Mouse (Mus musculus) kidney, embryonic 15.5 days (tissue): Measurements from ENCODE around the gene Actl10. TPM values are rescaled to one million over a fixed set of nuclear protein-coding genes. Genes with fewer than 3 reads are reported as not detected.

Experiments
- ATAC-seq: fragments of 200-750 bp; cut with Nextera tagmentation; replicated peaks from 2 replicates; pipeline ENCODE4 v1.8.0; 2017; ENCODE audit warnings: moderate TSS enrichment; ENCODE audit not compliant: low FRiP score
- H3K27ac ChIP-seq: fragments of 300-500 bp; sonication (generic); 2 replicates; pipeline ENCODE4 v1.5.1; 2015; ENCODE audit warnings: mild to moderate bottlenecking, inconsistent platforms
- H3K27me3 ChIP-seq: fragments of 300-500 bp; sonication (generic); 2 replicates; pipeline ENCODE4 v1.6.1; 2015; ENCODE audit warnings: inconsistent platforms
- H3K36me3 ChIP-seq: fragments of 300-500 bp; sonication (generic); 2 replicates; pipeline ENCODE4 v1.6.1; 2015; ENCODE audit warnings: inconsistent platforms
- H3K4me1 ChIP-seq: fragments of 300-500 bp; sonication (generic); 2 replicates; pipeline ENCODE4 v1.6.1; 2015; ENCODE audit warnings: inconsistent platforms
- H3K4me2 ChIP-seq: fragments of 300-500 bp; sonication (generic); 2 replicates; pipeline ENCODE4 v1.6.1; 2015; ENCODE audit warnings: moderate library complexity, mild to moderate bottlenecking, inconsistent platforms
- H3K4me3 ChIP-seq: fragments of 300-500 bp; sonication (generic); replicated peaks from 2 replicates; pipeline ENCODE4 v1.5.1; 2015; ENCODE audit warnings: mild to moderate bottlenecking, inconsistent platforms
- H3K9ac ChIP-seq: fragments of 300-500 bp; sonication (generic); 2 replicates; pipeline ENCODE4 v1.6.1; 2015; ENCODE audit warnings: mild to moderate bottlenecking, inconsistent platforms
- H3K9me3 ChIP-seq: fragments of 300-500 bp; sonication (generic); replicated peaks from 2 replicates; pipeline ENCODE4 v1.6.1; 2016; ENCODE audit warnings: inconsistent platforms
- WGBS: fragments of 180-500 bp; shearing (Covaris S2); methylation state at CpG from one replicate; pipeline ENCODE4 v1.1.7; 2015; ENCODE audit warnings: mixed read lengths; 5-methylcytosine and 5-hydroxymethylcytosine counted together
- polyA plus RNA-seq: library from polyadenylated mRNA; unstranded; fragments of >200 nt; fragmentation: Nextera tagmentation; extraction: Ambion mirVana; gene quantifications from 2 replicates; pipeline ENCODE4 v1.2.1, GENCODE M21; 2015

Gene Actl10
- 0.19 and 0.22 TPM in 2 replicates for polyA plus RNA-seq

DNA sequence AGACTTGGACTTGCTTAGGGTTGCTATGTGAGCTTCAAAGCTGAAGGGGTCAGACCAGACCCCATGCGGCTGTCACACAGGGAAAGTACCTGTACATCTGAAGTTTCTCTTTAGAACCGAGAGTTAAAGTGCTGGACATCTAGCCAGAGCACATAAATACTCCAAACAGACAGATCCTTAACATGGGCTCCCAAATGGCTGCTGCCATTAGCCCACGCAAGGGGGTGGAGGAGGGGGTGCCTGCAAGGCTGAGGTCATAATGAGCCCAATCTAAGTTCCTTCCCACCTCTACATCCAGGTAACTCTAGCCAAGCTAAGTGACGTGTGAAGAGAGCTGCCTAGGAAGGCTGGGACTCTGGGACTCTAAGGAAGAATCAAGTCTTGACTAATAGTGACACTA, at the start of gene Actl10:
TSS of gene Actl10 (plus strand) at position 301 of the 400 bp plus-strand sequence.
- Histone ChIP-seq H3K4me2 (peak within 1 kb of the TSS; percentile 52), H3K4me1 (peaks cover 26% of the 10 kb centered on the region), H3K36me3 (no peaks in the 10 kb centered on the region), H3K27me3 (peaks cover 35% of the 10 kb centered on the region), H3K4me3 (peak within 1 kb of the TSS; percentile 13), H3K9me3 (no peaks in the 10 kb centered on the region), H3K9ac (no peak within 1 kb of the TSS), H3K27ac (no peak within 1 kb of the TSS)
- 68% methylated on average over 4 of the region's 4 CpGs for WGBS
- ATAC-seq = no peak

DNA sequence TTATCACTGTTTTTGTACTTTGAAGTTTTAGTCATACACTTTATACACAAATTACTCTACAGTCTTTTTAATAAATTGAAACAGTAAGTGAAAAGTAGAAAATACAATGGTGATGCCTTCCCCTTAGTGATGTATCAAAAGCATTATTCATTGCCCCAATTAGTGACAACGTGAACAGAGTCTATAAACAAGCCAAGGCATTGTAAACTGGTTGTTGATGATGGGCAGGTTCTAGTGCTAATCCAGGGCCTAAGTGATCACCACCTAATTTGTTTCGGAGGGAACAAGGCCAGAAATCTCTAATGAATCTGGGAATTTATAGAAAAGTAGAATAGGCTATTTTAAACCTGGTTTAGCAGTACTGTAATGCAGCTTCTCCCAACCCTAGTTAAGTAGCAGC, 44.5 kb upstream of the Actl10 start:
- ATAC-seq = no peak
- Histone ChIP-seq H3K4me3 (no peak overlapping the region), H3K36me3 (peaks cover 69% of the 10 kb centered on the region), H3K9ac (no peak overlapping the region), H3K4me2 (no peak overlapping the region), H3K9me3 (no peaks in the 10 kb centered on the region), H3K4me1 (no peaks in the 10 kb centered on the region), H3K27ac (no peak overlapping the region), H3K27me3 (no peaks in the 10 kb centered on the region)
- WGBS = 56% methylated on average over 2 of the region's 2 CpGs

DNA sequence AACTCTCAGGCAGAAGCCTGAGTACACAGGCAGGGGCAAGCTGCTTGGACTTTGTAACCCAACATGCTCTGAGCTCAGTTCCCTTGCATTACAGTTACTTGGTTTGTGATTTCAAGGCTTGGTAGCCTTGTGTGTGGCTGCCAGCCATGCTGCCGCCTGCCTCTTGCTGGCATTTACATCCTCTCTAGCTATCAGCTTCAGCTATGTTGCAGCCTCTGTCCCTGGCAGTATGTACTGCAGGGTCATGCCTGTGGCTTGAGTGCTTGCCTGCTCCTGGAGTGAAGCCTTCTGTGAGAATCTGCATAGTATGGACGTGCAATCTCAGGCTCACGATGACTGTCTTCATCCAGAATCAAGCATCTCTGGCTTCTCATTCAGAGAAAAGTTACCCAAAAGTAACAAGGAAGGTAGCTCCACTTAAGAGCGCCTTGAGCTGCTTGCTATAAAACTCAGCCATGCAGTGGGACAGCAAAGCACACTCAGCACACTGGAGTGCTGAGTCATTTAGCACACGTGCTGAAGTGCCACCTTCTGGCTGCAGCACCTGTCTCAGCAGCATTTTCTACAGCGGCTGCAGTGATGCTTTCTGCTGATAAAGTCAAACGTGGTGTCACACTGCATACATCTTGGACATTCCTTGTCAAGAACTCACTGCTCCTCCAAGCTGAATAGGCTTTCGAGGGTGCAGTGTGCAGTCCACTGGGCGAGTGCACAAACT, 43.9 kb upstream of the Actl10 start:
- Histone ChIP-seq H3K27ac (peak overlapping the region; percentile 15; the same call in 1 of the 2 replicates), H3K4me3 (no peak overlapping the region), H3K36me3 (peaks cover 75% of the 10 kb centered on the region), H3K9ac (no peak overlapping the region), H3K4me2 (no peak overlapping the region), H3K9me3 (no peaks in the 10 kb centered on the region), H3K4me1 (no peaks in the 10 kb centered on the region), H3K27me3 (no peaks in the 10 kb centered on the region)
- ATAC-seq = no peak
- WGBS = 69% methylated on average over 9 of the region's 9 CpGs

DNA sequence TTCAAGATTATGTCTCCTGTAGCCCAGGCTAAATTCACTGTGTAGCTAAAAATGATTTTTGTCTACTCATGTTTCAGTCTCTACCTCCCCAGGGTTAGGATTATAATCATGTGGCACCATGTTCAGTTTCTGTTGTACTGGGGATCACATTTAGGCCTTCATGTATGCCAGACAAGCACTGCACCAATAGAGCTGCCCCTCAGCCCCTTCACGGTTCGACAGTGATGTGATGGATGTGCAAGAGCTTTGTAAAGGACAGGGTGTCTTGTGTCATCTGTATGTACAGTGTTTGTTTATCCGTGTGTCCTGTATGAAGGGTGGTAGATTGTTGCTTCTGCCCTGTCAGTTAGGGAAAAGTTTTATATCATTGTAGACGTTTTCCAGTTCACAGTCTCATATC, 43.1 kb upstream of the Actl10 start:
- ATAC-seq = no peak
- Histone ChIP-seq H3K4me3 (no peak overlapping the region), H3K27me3 (no peaks in the 10 kb centered on the region), H3K27ac (no peak overlapping the region), H3K9me3 (no peaks in the 10 kb centered on the region), H3K4me2 (no peak overlapping the region), H3K9ac (no peak overlapping the region), H3K36me3 (peaks cover 74% of the 10 kb centered on the region), H3K4me1 (no peaks in the 10 kb centered on the region)
- WGBS = 82% methylated on average over 4 of the region's 4 CpGs

DNA sequence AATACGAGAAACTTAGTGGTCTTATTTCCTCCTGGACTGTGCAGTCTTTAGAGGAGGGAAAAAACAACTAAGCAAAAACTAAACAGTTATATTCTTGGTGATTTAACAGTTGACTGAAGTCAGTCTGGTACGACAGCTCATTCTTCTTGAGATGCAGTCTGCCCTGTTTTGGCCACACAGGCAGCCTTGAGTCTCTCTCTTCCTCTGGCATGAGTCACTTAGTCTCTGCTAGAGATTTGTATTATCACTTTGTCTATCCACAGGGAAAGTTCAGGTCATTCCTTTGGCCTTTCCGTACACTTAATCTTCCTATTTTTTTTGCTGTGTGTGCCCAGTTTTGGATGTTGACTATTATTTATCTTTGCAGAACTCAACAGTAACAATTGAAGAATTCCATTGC, 41.4 kb upstream of the Actl10 start:
- no peaks in the 10 kb centered on the region for H3K4me1 ChIP-seq
- no peak overlapping the region for H3K4me3 ChIP-seq
- WGBS = 92% methylated on average over 3 of the region's 3 CpGs
- ATAC-seq = no peak
- no peaks in the 10 kb centered on the region for H3K9me3 ChIP-seq
- no peaks in the 10 kb centered on the region for H3K27me3 ChIP-seq
- no peak overlapping the region for H3K27ac ChIP-seq
- H3K9ac ChIP-seq = no peak overlapping the region
- no peak overlapping the region for H3K4me2 ChIP-seq
- peaks cover 65% of the 10 kb centered on the region for H3K36me3 ChIP-seq

DNA sequence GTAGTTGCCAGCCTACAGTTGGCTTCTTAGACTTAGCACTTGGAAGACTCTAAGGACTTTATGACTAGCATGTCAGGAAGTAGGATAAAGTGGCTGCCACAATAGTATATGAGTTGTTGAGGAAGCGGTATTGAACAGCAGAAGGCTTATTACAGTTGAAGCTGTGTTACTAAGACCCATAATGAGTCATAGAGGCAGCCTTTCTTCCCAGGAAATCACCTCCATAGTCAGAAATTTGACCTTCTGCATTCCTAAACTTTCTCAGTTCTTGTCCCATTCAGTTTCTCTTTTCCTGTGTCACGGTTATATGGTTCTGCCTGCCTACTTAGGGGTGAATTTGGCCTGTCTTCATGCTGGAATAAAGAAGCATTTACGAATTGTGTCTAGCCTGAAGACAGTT, 34.6 kb upstream of the Actl10 start:
- 76% methylated on average over 3 of the region's 3 CpGs for WGBS
- no peaks in the 10 kb centered on the region for H3K9me3 ChIP-seq

DNA sequence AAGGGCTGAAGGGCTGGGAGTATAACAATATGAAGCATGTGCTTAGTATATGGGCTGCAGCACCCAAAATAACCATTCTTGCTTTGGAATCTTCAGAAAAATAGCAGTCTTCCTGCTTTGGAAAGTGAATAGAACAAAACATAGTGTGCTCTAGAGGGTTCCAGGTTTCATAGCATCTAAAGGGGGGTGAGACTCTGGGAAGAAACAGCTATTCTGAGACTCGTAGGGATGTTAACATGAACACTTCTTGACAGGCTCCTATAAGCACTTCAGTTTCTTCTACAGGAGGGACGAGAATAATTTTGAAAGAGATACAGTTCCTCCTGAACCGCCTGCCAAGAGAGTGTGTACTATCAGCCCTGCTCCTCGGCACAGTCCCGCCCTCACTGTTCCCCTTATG, 34.2 kb upstream of the Actl10 start:
- H3K4me1 ChIP-seq = no peaks in the 10 kb centered on the region
- no peak for ATAC-seq
- no peak overlapping the region for H3K4me2 ChIP-seq
- no peak overlapping the region for H3K9ac ChIP-seq
- WGBS = 97% methylated on average over 5 of the region's 5 CpGs
- no peaks in the 10 kb centered on the region for H3K27me3 ChIP-seq
- peaks cover 57% of the 10 kb centered on the region for H3K36me3 ChIP-seq
- no peak overlapping the region for H3K4me3 ChIP-seq
- H3K9me3 ChIP-seq = no peaks in the 10 kb centered on the region
- H3K27ac ChIP-seq = no peak overlapping the region

More for the DNA sequence above, 34.6 kb upstream of the Actl10 start:
- H3K4me1 ChIP-seq = no peaks in the 10 kb centered on the region
- no peak overlapping the region for H3K4me2 ChIP-seq
- ATAC-seq = no peak
- no peaks in the 10 kb centered on the region for H3K27me3 ChIP-seq
- no peak overlapping the region for H3K4me3 ChIP-seq
- peaks cover 60% of the 10 kb centered on the region for H3K36me3 ChIP-seq
- H3K27ac ChIP-seq = no peak overlapping the region
- H3K9ac ChIP-seq = no peak overlapping the region

DNA sequence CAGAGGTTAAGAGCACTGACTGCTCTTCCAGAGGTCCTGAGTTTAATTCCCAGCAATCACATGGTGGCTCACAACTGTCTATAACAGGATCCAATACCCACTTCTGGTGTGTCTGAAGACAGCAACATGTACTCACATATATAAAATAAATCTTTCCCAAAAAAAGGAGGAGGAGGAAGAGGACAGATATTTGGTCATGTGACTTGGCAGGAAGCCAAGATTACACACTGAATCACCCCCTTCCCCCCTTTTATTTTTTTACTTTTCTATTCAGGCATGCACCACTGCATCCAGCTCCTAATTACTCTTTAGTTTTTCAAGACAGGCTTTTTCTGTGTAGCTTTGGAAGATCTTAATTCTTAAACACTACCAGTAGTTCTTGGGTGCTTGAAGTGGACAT, 30.1 kb upstream of the Actl10 start:
- no peak overlapping the region for H3K4me3 ChIP-seq
- no peaks in the 10 kb centered on the region for H3K9me3 ChIP-seq
- H3K4me2 ChIP-seq = no peak overlapping the region
- no peak overlapping the region for H3K9ac ChIP-seq
- peaks cover 75% of the 10 kb centered on the region for H3K36me3 ChIP-seq
- no peak for ATAC-seq
- H3K27me3 ChIP-seq = no peaks in the 10 kb centered on the region
- no peak overlapping the region for H3K27ac ChIP-seq
- no peaks in the 10 kb centered on the region for H3K4me1 ChIP-seq

DNA sequence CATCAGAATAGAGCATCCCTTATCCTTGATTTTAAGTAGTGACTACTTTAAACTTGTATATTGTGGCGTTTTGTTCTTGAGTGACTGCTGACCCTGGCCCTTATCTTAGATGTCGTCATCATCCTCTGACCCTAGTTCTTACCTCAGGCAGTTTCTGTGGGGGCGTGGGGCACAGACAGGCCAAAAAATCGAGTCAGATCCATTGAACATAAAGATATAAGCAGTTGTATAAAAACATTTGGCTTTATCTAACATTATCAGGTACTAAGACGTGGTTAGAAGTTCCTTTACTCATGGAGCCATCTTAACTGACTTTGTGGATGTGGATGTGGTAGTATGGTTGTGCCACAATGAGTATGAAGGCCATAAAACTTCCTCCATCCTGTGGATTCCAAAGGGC, 29.2 kb upstream of the Actl10 start:
- Histone ChIP-seq H3K36me3 (peaks cover 75% of the 10 kb centered on the region), H3K9ac (no peak overlapping the region), H3K4me1 (no peaks in the 10 kb centered on the region), H3K27ac (no peak overlapping the region), H3K27me3 (no peaks in the 10 kb centered on the region), H3K4me3 (no peak overlapping the region), H3K4me2 (no peak overlapping the region), H3K9me3 (no peaks in the 10 kb centered on the region)
- WGBS = 89% methylated on average over 5 of the region's 5 CpGs
- ATAC-seq = no peak

DNA sequence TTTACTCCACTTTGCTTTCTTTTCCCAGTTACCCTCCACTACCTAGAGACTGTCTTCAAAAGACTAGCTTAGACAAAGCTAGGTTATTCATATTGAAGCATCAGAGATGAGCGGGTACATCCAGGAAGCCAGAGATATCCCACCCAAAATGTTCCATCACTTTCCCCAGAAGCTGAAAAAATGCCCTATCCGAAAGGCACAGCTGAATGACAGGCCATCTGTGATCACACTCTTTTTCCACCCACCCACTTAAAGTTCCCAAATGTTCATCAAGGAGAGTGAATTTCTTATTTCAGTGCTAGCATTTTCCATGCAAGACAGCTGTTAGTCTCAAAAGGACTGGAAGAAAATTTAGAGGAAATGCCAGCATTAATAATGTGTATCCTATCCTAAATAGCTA, 26.3 kb upstream of the Actl10 start:
- WGBS = 92% methylated on average over 2 of the region's 2 CpGs
- no peak overlapping the region for H3K27ac ChIP-seq
- ATAC-seq = no peak
- no peaks in the 10 kb centered on the region for H3K27me3 ChIP-seq
- no peak overlapping the region for H3K4me2 ChIP-seq
- H3K4me1 ChIP-seq = no peaks in the 10 kb centered on the region
- peaks cover 85% of the 10 kb centered on the region for H3K36me3 ChIP-seq
- H3K9ac ChIP-seq = no peak overlapping the region
- H3K4me3 ChIP-seq = no peak overlapping the region
- H3K9me3 ChIP-seq = no peaks in the 10 kb centered on the region

DNA sequence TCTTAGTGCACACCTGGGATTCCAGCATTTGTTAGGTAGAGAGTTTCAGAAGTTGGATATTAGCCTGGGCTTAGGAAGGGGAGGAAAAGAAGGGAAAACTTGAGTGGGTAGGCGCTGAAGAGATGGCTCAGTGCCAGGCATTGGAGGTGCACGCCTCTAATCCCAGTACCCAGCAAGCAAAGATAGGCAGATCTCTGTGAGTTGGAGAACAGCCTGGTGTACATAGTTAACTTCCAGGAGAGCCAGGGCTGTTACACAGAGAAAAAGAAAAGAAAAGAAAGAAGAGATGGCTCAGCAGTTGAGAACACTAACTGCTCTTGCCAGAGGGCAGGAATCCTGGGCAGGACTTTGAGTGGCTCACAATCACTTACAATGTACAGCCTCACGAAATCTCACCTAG, 25.0 kb upstream of the Actl10 start:
- Histone ChIP-seq H3K36me3 (peaks cover 87% of the 10 kb centered on the region), H3K27me3 (no peaks in the 10 kb centered on the region), H3K4me3 (no peak overlapping the region), H3K4me1 (no peaks in the 10 kb centered on the region), H3K9me3 (no peaks in the 10 kb centered on the region), H3K27ac (no peak overlapping the region), H3K9ac (no peak overlapping the region), H3K4me2 (no peak overlapping the region)
- no peak for ATAC-seq
- 90% methylated on average over 3 of the region's 3 CpGs for WGBS

DNA sequence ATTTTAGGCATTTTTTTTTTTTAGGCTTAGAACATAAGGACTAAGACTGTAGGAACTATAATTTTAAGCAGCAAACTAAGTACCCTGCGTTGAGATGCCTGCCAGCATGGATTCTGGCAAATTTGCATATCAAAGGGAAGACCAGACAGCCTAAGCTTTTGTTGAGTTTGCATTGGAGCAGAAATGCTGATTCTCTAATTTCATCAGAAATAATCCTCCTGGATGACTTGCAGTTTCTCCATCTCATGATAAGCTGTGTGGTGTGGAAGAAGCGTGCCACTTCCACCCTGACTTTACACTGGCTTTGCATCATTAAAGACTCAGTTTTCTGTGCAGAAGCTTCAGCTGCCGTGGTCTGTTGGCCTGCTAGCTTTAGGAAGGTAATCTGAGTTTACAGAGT, 18.7 kb upstream of the Actl10 start:
- H3K9me3 ChIP-seq = no peaks in the 10 kb centered on the region
- no peak overlapping the region for H3K4me3 ChIP-seq
- H3K36me3 ChIP-seq = peaks cover 93% of the 10 kb centered on the region
- WGBS = 73% methylated on average over 3 of the region's 3 CpGs
- no peaks in the 10 kb centered on the region for H3K27me3 ChIP-seq
- H3K9ac ChIP-seq = no peak overlapping the region
- no peak overlapping the region for H3K4me2 ChIP-seq
- H3K27ac ChIP-seq = no peak overlapping the region
- no peak for ATAC-seq
- no peaks in the 10 kb centered on the region for H3K4me1 ChIP-seq

DNA sequence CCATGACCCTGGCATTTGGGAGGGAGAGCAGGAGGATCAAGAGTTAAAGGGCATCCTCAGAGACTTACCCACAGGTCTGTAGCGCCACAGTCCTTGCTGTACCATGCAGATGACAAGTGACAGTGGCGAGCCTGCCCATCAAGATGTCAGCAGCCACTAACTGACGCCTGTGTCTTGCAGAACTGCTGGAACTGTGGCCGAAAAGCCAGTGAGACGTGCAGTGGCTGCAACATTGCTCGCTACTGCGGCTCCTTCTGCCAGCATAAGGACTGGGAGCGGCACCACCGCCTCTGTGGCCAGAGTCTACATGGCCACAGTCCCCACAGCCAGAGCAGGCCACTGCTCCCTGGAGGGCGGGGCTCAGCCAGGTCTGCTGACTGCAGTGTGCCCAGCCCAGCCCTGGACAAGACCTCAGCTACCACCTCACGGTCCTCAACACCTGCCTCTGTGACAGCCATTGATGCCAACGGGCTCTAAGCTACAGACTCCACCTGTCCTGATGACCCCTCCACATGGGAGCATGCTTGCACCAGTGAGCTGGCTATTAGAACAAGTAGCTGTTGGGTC, 16.8 kb upstream of the Actl10 start:
- Histone ChIP-seq H3K27ac (no peak overlapping the region), H3K4me1 (no peaks in the 10 kb centered on the region), H3K36me3 (peaks cover 80% of the 10 kb centered on the region), H3K9me3 (no peaks in the 10 kb centered on the region), H3K4me2 (no peak overlapping the region), H3K4me3 (no peak overlapping the region), H3K9ac (no peak overlapping the region), H3K27me3 (no peaks in the 10 kb centered on the region)
- 96% methylated on average over 12 of the region's 12 CpGs for WGBS
- no peak for ATAC-seq
